8 mouse cellular contexts compared by ENCODE assay signal in genomic region chr2:34638955-34639650, GRCm38 (mm10).
A peak's percentile ranks its signal among the peaks of the same experiment; 100 is the strongest.
DNase-seq lines count a peak whose midpoint lies in the region; ATAC-seq lines count a peak whose summit lies in the region.

No protein-coding gene starts in this region.

- peak overlapping the region; percentile 87 for H3K4me2 ChIP-seq in midbrain, embryonic 12.5 days (replicated peaks)

- H3K4me3 ChIP-seq in midbrain, embryonic 12.5 days: peak overlapping the region; percentile 42

- H3K27ac ChIP-seq in midbrain, embryonic 12.5 days (replicated peaks): no peak overlapping the region

- peaks cover 7% of the 10 kb centered on the region for H3K4me1 ChIP-seq in midbrain, embryonic 12.5 days

- peak; percentile 87 to 89 for DNase-seq in adrenal gland, adult 18-20 months (ENCODE audit: low spot score in 2 of 2)
- peak; percentile 92 for DNase-seq in embryo, embryonic 11 days
- DNase-seq in heart, adult 11 months: peak; percentile 96
- DNase-seq in kidney, adult 11 months: peak; percentile 67
- DNase-seq in left cerebral cortex, postnatal 4 days: peak; percentile 95
- DNase-seq in skeletal muscle tissue, adult 2 months (ENCODE audit: low read depth, low spot score): peak; percentile 51

- H3K36me3 ChIP-seq in midbrain, embryonic 12.5 days: no peaks in the 10 kb centered on the region

- intact Hi-C loops in left cerebral cortex, postnatal 4 days (cut with DNase I): loop anchor here (2.0 to 5.0 kb wide), 2 partner anchors 667 to 816 kb away; no protein-coding TSS in a partner anchor

- 17% methylated on average over 32 of the region's 37 CpGs for WGBS in midbrain, embryonic 12.5 days

- H3K9me3 ChIP-seq in midbrain, embryonic 12.5 days: no peaks in the 10 kb centered on the region

- peaks cover 11% of the 10 kb centered on the region; the same call in 1 of the 2 replicates for H3K27me3 ChIP-seq in midbrain, embryonic 12.5 days

- peak overlapping the region; percentile 69 for H3K9ac ChIP-seq in midbrain, embryonic 12.5 days (replicated peaks)

- ATAC-seq in midbrain, embryonic 12.5 days (ENCODE audit: low FRiP score, low read depth): peak; percentile 59
- no peak for ATAC-seq in erythroid progenitor cell, adult 5-6 weeks (replicated peaks; ENCODE audit: low FRiP score, poor library complexity, severe bottlenecking)
